Mouse (Mus musculus) testis, adult 2 months (tissue): ENCODE measurements around the gene Ano9. TPM values are rescaled to one million over a fixed set of nuclear protein-coding genes. Genes with fewer than 3 reads are reported as not detected.

Experiments used
- H3K27ac ChIP-seq: fragments of 200-500 bp; 2 replicates; pipeline ENCODE4 v1.5.1; 2012; ENCODE audit warnings: low read depth, low read length; ENCODE audit not compliant: control insufficient read depth, insufficient read depth
- H3K27me3 ChIP-seq: fragments of 200-500 bp; 2 replicates; pipeline ENCODE4 v1.6.1; 2012; ENCODE audit warnings: mild to moderate bottlenecking, low read length, moderate library complexity; ENCODE audit not compliant: control insufficient read depth, insufficient read depth
- H3K36me3 ChIP-seq: fragments of 200-500 bp; 2 replicates; pipeline ENCODE4 v1.6.1; 2012; ENCODE audit warnings: mild to moderate bottlenecking, low read length; ENCODE audit not compliant: control insufficient read depth, insufficient read depth
- H3K4me1 ChIP-seq: fragments of 200-500 bp; 2 replicates; pipeline ENCODE4 v1.6.1; 2012; ENCODE audit warnings: low read length; ENCODE audit not compliant: control insufficient read depth, insufficient read depth
- H3K4me3 ChIP-seq: fragments of 200-500 bp; 2 replicates; pipeline ENCODE4 v1.5.1; 2012; ENCODE audit warnings: low read depth, mild to moderate bottlenecking, low read length, moderate library complexity, mixed read lengths; ENCODE audit not compliant: control insufficient read depth
- CTCF ChIP-seq: fragments of 200-500 bp; IDR thresholded peaks from 2 replicates; pipeline ENCODE4 v1.5.1; 2012; ENCODE audit warnings: low read depth, mild to moderate bottlenecking, inconsistent platforms, low read length, moderate library complexity; ENCODE audit not compliant: control insufficient read depth, insufficient read depth, insufficient replicate concordance
- POLR2A ChIP-seq: fragments of 200-500 bp; IDR thresholded peaks from 2 replicates; pipeline ENCODE4 v1.6.1; 2012; ENCODE audit warnings: low read depth, mild to moderate bottlenecking, inconsistent platforms, low read length, moderate library complexity; ENCODE audit not compliant: control insufficient read depth
- polyA plus RNA-seq: library from polyadenylated mRNA; depleted of rRNA; stranded (reverse); fragments of >200 nt; gene quantifications from 2 replicates; pipeline ENCODE4 v1.2.3, GENCODE M21; 2012; rRNA removed

The Ano9 gene
- 0.30 and 0.32 TPM in 2 replicates for polyA plus RNA-seq

DNA sequence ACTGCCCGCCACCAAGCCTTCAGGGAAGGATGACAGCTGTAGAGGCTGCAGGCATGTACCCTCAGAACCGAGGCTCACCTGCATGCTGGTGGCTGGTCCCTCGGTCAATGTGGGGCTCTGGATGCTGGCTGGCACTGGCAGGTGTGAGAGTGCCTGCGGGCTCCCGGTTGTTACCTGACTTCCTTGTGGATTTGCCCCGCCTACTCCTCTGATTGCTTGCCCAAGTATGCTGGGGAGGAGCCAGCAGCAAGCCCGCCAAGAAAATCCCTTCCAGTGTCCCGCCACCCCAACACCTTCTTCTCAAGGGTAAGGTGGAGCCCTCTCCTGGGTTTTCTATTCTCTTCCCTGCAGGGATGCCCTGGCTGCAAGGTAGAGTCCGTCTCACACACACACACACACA, at the start of gene Ano9:
Ano9 (minus strand) TSS at position 171 of the 400 bp plus-strand sequence.
- Histone ChIP-seq H3K27me3 (no peaks in the 10 kb centered on the region), H3K4me1 (peaks cover 3% of the 10 kb centered on the region), H3K4me3 (no peak within 1 kb of the TSS), H3K27ac (no peak within 1 kb of the TSS), H3K36me3 (no peaks in the 10 kb centered on the region)
- TF ChIP-seq POLR2A (no peak), CTCF (no peak)

DNA sequence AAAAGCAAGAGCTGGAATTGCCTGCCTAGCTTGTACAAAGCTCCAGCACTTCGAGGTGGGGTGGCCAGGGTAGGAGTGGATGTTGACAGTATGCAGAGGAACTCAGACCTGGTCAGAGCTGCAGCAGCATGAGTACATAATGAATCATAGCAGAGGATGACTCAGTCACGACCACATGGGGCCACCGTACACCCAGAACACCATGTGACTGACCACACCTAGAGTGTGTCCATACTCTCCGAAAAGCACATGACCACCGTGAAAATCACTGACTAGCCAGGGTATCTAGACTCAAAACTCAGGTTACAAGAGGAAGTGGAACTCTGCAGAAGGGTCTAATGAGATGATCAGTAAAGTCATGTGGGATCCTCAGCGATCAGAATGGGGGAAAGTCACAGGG, 47.2 kb upstream of the Ano9 start:
- Histone ChIP-seq H3K4me1 (peaks cover 7% of the 10 kb centered on the region), H3K36me3 (no peaks in the 10 kb centered on the region), H3K27ac (no peak overlapping the region), H3K4me3 (no peak overlapping the region), H3K27me3 (no peaks in the 10 kb centered on the region)
- TF ChIP-seq POLR2A (no peak), CTCF (no peak)

DNA sequence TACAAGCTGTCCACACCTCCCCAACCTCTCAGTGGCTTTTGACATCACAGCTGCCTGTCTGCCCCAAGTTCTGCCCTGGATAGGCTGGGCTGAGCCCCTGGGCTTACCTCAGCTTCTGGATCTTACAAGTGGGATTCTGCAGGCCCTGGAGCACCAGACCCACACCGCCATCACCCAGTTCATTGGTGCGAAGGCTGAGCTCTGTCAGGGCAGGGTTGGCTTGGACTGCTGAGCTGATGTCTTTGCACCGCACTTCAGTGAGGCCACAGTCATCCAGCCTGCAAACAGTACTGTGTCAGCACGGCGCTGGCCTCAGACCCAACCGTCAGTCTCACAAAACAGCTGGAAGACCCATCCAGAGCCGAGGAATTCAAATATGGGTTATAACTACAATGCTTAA, 46.8 kb upstream of the Ano9 start:
- Histone ChIP-seq H3K4me1 (peaks cover 7% of the 10 kb centered on the region), H3K4me3 (no peak overlapping the region), H3K27ac (no peak overlapping the region), H3K36me3 (no peaks in the 10 kb centered on the region), H3K27me3 (no peaks in the 10 kb centered on the region)
- no peak for TF ChIP-seq CTCF
- no peak for TF ChIP-seq POLR2A

DNA sequence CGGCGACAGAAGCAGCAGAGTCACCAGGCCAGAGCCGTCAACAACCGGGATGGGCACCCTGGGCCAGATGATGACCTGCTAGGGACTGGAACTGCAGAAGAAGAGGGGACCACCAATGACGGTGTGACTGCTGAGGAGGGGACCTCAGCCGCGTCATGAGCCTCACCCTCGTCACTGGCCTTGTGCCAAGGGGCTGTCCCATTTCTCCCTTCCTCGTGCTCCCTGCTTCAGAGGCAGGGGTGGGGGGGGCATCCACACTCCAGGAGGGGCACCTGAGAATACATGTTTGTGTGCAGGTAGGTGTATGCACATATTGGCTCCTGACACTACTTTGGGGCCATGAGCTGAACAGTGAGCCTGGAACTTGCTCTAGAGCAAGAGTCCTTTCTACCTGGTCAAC, 37.8 kb upstream of the Ano9 start:
- Histone ChIP-seq H3K4me3 (no peak overlapping the region), H3K36me3 (no peaks in the 10 kb centered on the region; the same call in 1 of the 2 replicates), H3K27ac (no peak overlapping the region), H3K4me1 (no peaks in the 10 kb centered on the region), H3K27me3 (no peaks in the 10 kb centered on the region)
- TF ChIP-seq POLR2A (no peak), CTCF (no peak)

DNA sequence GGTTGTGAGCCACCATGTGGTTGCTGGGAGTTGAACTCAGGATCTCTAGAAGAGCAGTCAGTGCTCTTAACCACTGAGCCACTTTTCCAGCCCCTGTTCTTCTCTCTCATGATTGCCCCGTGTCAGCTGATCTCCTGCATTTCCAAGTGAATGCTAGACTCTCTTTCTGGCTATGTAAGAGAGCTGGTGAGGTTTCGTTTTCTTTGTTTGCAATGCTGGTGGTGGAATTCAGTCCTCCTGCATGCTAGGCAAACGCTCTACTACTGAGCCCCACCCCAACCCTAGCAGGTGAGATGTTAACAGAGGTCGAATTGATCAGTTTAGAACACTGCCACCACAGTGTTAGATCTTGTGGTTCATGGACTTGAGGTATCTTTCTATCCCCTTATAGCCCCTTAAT, 31.0 kb upstream of the Ano9 start:
- no peak overlapping the region for H3K27ac ChIP-seq
- peaks cover 3% of the 10 kb centered on the region; the same call in 1 of the 2 replicates for H3K4me1 ChIP-seq
- peaks cover 3% of the 10 kb centered on the region for H3K36me3 ChIP-seq
- H3K4me3 ChIP-seq: no peak overlapping the region
- H3K27me3 ChIP-seq: no peaks in the 10 kb centered on the region
- TF ChIP-seq CTCF (no peak), POLR2A (no peak)

DNA sequence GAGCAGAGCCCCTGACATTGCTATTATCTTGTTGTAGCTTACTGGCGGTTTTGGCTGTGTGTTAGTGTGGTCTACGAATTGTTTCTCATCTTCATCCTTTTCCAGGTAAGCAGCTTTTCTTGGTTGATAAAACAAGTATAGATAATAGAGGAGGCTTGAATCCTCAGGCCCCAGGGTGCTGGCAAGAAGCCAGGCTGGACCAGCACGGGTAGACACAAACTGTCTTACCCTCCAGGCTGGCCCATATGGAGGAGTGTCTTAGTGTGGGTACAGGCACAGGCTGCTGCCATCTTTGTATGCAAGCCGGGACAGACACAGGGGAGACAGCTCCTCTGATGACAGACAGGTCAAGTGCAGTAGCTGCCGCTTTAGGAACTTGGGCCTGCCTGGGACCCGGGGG, 29.4 kb upstream of the Ano9 start:
- Histone ChIP-seq H3K4me1 (peaks cover 6% of the 10 kb centered on the region; the same call in 1 of the 2 replicates), H3K27ac (no peak overlapping the region; the same call in 1 of the 2 replicates), H3K27me3 (no peaks in the 10 kb centered on the region), H3K36me3 (peaks cover 3% of the 10 kb centered on the region), H3K4me3 (no peak overlapping the region)
- TF ChIP-seq POLR2A (no peak), CTCF (no peak)

DNA sequence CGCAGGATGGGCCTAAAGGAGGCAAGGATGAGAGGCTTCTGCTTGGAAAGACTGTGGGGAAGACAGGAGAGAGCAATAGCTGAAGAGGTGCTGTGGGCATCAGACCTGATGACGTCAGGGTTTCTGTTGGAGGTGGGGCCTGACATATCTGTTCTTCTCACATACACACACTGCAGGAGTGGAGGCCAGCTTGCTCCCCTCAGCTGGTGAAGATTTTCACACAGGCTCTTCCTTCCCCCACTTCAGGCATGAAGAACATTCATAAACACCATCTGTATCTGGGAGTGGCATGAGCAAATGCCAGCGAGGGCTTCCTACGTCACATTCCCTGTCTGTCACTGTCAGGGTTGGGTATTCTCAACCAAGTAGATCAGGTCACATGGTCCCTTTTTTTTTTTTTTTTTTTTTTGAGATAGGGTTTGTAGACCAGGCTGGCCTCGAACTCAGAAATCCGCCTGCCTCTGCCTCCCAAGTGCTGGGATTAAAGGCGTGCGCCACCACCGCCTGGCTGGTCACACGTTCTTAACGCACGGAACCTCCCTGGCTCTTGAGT, 28.5 kb upstream of the Ano9 start:
- Histone ChIP-seq H3K27me3 (no peaks in the 10 kb centered on the region), H3K36me3 (peaks cover 3% of the 10 kb centered on the region), H3K27ac (no peak overlapping the region), H3K4me3 (no peak overlapping the region), H3K4me1 (peaks cover 6% of the 10 kb centered on the region; the same call in 1 of the 2 replicates)
- TF ChIP-seq POLR2A: no peak
- no peak for TF ChIP-seq CTCF

DNA sequence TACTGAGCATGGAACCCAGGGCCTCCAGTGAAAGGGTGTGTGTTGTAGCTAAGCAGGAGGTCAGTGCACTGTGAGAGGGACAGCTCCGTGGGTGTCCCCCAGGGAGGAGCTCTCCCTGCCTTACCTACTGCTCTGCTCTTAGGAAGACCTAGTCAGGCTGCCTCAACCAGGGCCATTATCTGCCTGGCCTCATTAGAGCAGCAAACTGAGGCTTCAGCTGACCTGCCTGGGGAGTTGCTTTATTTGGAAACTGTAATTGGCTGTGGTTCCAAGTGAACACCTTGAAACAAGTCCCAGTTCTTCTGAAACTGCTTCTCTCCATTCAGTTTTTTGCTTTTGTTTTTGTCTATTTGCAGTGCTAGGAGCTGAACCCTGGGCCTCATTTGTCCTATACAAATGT, 27.8 kb upstream of the Ano9 start:
- Histone ChIP-seq H3K27ac (no peak overlapping the region), H3K4me3 (no peak overlapping the region), H3K36me3 (peaks cover 3% of the 10 kb centered on the region), H3K4me1 (peaks cover 6% of the 10 kb centered on the region; the same call in 1 of the 2 replicates), H3K27me3 (no peaks in the 10 kb centered on the region)
- TF ChIP-seq POLR2A: no peak
- TF ChIP-seq CTCF: no peak
